Mouse (Mus musculus) thymus, postnatal 36 days (tissue): Measurements from ENCODE around the gene Crip3.

Experiments used
- DNase-seq, 2 experiments: peaks; one replicate each; pipeline ENCODE4 v3.0.0; 2022; ENCODE audit warnings: mixed read lengths in 2 of 2

Crip3 gene

GRCm38 (mm10) chr17:46428761-46429414 lies at the start of gene Crip3:
Crip3 (plus strand) TSS chr17:46428926.
- no peak for DNase-seq

GRCm38 (mm10) chr17:46383294-46384060 lies 45.2 kb upstream of the Crip3 start, which contains the start of gene Zfp318:
Zfp318 (plus strand) TSS chr17:46383731.
- DNase-seq = peak; percentile 99

GRCm38 (mm10) chr17:46384061-46384801 lies 44.5 kb upstream of the Crip3 start:
- DNase-seq = peak; percentile 30 to 48

- DNase-seq = no peak
Measured at GRCm38 (mm10) chr17:46388200-46388599, 40.5 kb upstream of the Crip3 start.

- DNase-seq = peak; percentile 27 to 31
Measured at GRCm38 (mm10) chr17:46393012-46393411, 35.7 kb upstream of the Crip3 start.

GRCm38 (mm10) chr17:46394631-46395030 lies 34.1 kb upstream of the Crip3 start:
- no peak for DNase-seq

- no peak for DNase-seq
Measured at GRCm38 (mm10) chr17:46408478-46408877, 20.2 kb upstream of the Crip3 start.

- no peak for DNase-seq
Measured at GRCm38 (mm10) chr17:46418628-46419027, 10.1 kb upstream of the Crip3 start.

- no peak for DNase-seq
Measured at GRCm38 (mm10) chr17:46419717-46420116, 9.0 kb upstream of the Crip3 start.

GRCm38 (mm10) chr17:46426496-46426895 lies 2.2 kb upstream of the Crip3 start:
- DNase-seq = no peak

- no peak for DNase-seq
Measured at GRCm38 (mm10) chr17:46433627-46434026, 4.9 kb downstream of the Crip3 start.

GRCm38 (mm10) chr17:46436672-46437366 lies 8.1 kb downstream of the Crip3 start:
- DNase-seq = peak; percentile 26 to 38

GRCm38 (mm10) chr17:46438298-46438873 lies 9.7 kb downstream of the Crip3 start, which contains the start of gene Slc22a7:
Slc22a7 (minus strand) TSS chr17:46438457.
- DNase-seq = no peak

- no peak for DNase-seq
Measured at GRCm38 (mm10) chr17:46439176-46439575, 10.4 kb downstream of the Crip3 start.

- no peak for DNase-seq
Measured at GRCm38 (mm10) chr17:46444839-46445579, 16.3 kb downstream of the Crip3 start.

- no peak for DNase-seq
Measured at GRCm38 (mm10) chr17:46446264-46446663, 17.5 kb downstream of the Crip3 start.

- DNase-seq = no peak
Measured at GRCm38 (mm10) chr17:46452683-46453082, 24.0 kb downstream of the Crip3 start.

- DNase-seq = no peak
Measured at GRCm38 (mm10) chr17:46453302-46453948, 24.7 kb downstream of the Crip3 start.

- DNase-seq = no peak
Measured at GRCm38 (mm10) chr17:46453970-46454411, 25.3 kb downstream of the Crip3 start.

GRCm38 (mm10) chr17:46454539-46454938 lies 25.8 kb downstream of the Crip3 start:
- no peak for DNase-seq

GRCm38 (mm10) chr17:46455110-46455691 lies 26.5 kb downstream of the Crip3 start:
- DNase-seq = peak; percentile 21 to 37
